Mouse (Mus musculus) brain, embryonic 18.5 days (tissue): Measurements from ENCODE around the gene Zc3h7b.

Source experiments
- DNase-seq: peaks from one replicate; pipeline ENCODE4 v3.0.0-alpha.2; 2012; ENCODE audit warnings: low read depth, low spot score

Gene Zc3h7b

GRCm38 (mm10) chr15:81792444-81792843, 47.6 kb downstream of the Zc3h7b start:
- no peak for DNase-seq

- DNase-seq = no peak
Measured at GRCm38 (mm10) chr15:81796228-81796627, 51.4 kb downstream of the Zc3h7b start.

- DNase-seq = no peak
Measured at GRCm38 (mm10) chr15:81797861-81798260, 53.0 kb downstream of the Zc3h7b start.

- DNase-seq = no peak
Measured at GRCm38 (mm10) chr15:81798421-81798820, 53.6 kb downstream of the Zc3h7b start.

GRCm38 (mm10) chr15:81800391-81800790, 55.5 kb downstream of the Zc3h7b start:
- DNase-seq = no peak

- DNase-seq = peak; percentile 84
Measured at GRCm38 (mm10) chr15:81802001-81802890, 57.4 kb downstream of the Zc3h7b start, which contains the start of gene Tef. Gene Tef (plus strand): TSS chr15:81802421.

GRCm38 (mm10) chr15:81802941-81803351, 58.1 kb downstream of the Zc3h7b start:
- no peak for DNase-seq

- no peak for DNase-seq
Measured at GRCm38 (mm10) chr15:81803425-81803951, 58.6 kb downstream of the Zc3h7b start.

- DNase-seq = no peak
Measured at GRCm38 (mm10) chr15:81804172-81804571, 59.3 kb downstream of the Zc3h7b start.

- DNase-seq = no peak
Measured at GRCm38 (mm10) chr15:81804883-81805282, 60.0 kb downstream of the Zc3h7b start.

- DNase-seq = no peak
Measured at GRCm38 (mm10) chr15:81805624-81806023, 60.8 kb downstream of the Zc3h7b start.

GRCm38 (mm10) chr15:81806621-81807404, 62.0 kb downstream of the Zc3h7b start:
- DNase-seq = no peak

- DNase-seq = no peak
Measured at GRCm38 (mm10) chr15:81808799-81809198, 63.9 kb downstream of the Zc3h7b start.

- no peak for DNase-seq
Measured at GRCm38 (mm10) chr15:81809550-81809949, 64.7 kb downstream of the Zc3h7b start.

GRCm38 (mm10) chr15:81810150-81810549, 65.3 kb downstream of the Zc3h7b start:
- peak; percentile 62 for DNase-seq

GRCm38 (mm10) chr15:81810671-81811598, 66.1 kb downstream of the Zc3h7b start:
- DNase-seq = peak; percentile 98

- DNase-seq = no peak
Measured at GRCm38 (mm10) chr15:81811599-81811996, 66.7 kb downstream of the Zc3h7b start.

- no peak for DNase-seq
Measured at GRCm38 (mm10) chr15:81812287-81812686, 67.4 kb downstream of the Zc3h7b start.

GRCm38 (mm10) chr15:81812696-81813631, 68.1 kb downstream of the Zc3h7b start:
- no peak for DNase-seq
